Mouse (Mus musculus) cerebellum, adult 2 months (tissue): ENCODE measurements around the gene Abcg1. TPM values are rescaled to one million over a fixed set of nuclear protein-coding genes. Genes with fewer than 3 reads are reported as not detected.

Experiments
- DNase-seq, 2 experiments: peaks; one replicate each; pipeline ENCODE4 v3.0.0; 2021
- H3K27ac ChIP-seq: fragments of 200-500 bp; 2 replicates; pipeline ENCODE4 v1.5.1; 2012; ENCODE audit warnings: low read length, control low read depth, inconsistent platforms; ENCODE audit not compliant: insufficient read depth
- H3K27me3 ChIP-seq: fragments of 200-500 bp; 2 replicates; pipeline ENCODE4 v1.6.1; 2012; ENCODE audit warnings: inconsistent platforms, mild to moderate bottlenecking, low read length, moderate library complexity; ENCODE audit not compliant: control insufficient read depth, insufficient read depth
- H3K4me1 ChIP-seq: fragments of 200-500 bp; 2 replicates; pipeline ENCODE4 v1.6.1; 2011; ENCODE audit warnings: low read length; ENCODE audit not compliant: control insufficient read depth, insufficient read depth
- H3K4me3 ChIP-seq: fragments of 200-500 bp; replicated peaks from 2 replicates; pipeline ENCODE3; 2011; ENCODE audit warnings: mild to moderate bottlenecking, low read depth, low read length, control low read depth; ENCODE audit not compliant: insufficient read depth
- CTCF ChIP-seq: fragments of 200-500 bp; IDR thresholded peaks from 2 replicates; pipeline ENCODE4 v1.5.1; 2011; ENCODE audit warnings: low read depth, mild to moderate bottlenecking, control low read depth, low read length, moderate library complexity, borderline replicate concordance; ENCODE audit not compliant: insufficient read depth
- POLR2A ChIP-seq: fragments of 200-500 bp; IDR thresholded peaks from 2 replicates; pipeline ENCODE4 v1.6.1; 2011; ENCODE audit warnings: low read length, control low read depth, borderline replicate concordance; ENCODE audit not compliant: insufficient read depth
- WGBS: fragments of 180-500 bp; shearing (Covaris S2); methylation state at CpG from one replicate; pipeline ENCODE4 v1.1.7; 2018; 5-methylcytosine and 5-hydroxymethylcytosine counted together
- polyA plus RNA-seq: library from polyadenylated mRNA; depleted of rRNA; stranded (reverse); fragments of >200 nt; gene quantifications from 2 replicates; pipeline ENCODE4 v1.2.3, GENCODE M21; 2012

The Abcg1 gene
- polyA plus RNA-seq, 1 experiment, result 41.4 TPM

DNA sequence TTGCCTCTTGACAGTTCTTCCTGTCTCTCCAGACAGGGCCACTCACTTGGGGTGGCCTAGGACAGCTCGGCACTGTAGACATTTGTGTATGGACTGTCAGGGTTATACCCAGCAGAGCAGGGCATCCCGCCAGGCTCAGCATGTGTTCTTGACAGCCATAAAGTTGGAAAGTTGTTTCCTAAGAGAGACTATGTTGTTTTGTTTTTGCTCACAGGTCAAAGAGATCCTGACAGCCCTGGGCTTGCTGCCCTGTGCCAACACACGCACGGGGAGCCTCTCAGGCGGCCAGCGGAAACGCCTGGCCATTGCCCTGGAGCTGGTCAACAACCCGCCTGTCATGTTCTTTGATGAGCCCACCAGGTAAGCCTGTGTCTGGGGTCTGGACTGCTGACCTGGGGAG is 46.3 kb downstream of the Abcg1 start:
- WGBS, result 32% methylated on average over 8 of the region's 8 CpGs
- Histone ChIP-seq H3K4me1 (no peaks in the 10 kb centered on the region; the same call in 1 of the 2 replicates), H3K27ac (no peak overlapping the region), H3K4me3 (no peak overlapping the region), H3K27me3 (no peaks in the 10 kb centered on the region)
- no peak for DNase-seq
- TF ChIP-seq CTCF (no peak), POLR2A (no peak)

DNA sequence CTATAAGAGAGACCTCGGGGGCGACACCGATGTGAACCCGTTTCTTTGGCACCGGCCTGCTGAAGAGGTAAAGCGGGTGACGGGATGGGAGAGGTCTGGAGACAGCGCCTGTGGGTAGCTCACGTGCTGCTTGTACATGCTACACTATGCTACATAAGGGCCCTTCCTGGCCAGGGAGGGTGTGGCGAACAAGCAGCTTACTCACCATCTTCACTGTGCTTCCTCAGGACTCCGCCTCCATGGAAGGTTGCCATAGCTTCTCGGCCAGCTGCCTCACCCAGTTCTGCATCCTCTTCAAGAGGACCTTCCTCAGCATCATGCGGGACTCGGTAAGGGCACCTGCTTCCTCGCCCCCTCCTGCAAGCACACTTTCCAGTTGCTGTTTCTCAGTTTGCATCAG is 50.9 kb downstream of the Abcg1 start:
- Histone ChIP-seq H3K4me3 (no peak overlapping the region), H3K27me3 (no peaks in the 10 kb centered on the region), H3K4me1 (peaks cover 10% of the 10 kb centered on the region), H3K27ac (no peak overlapping the region)
- no peak for TF ChIP-seq CTCF
- no peak for TF ChIP-seq POLR2A
- 70% methylated on average over 15 of the region's 15 CpGs for WGBS
- DNase-seq, result peak in 1 of 2 experiments; percentile 12

DNA sequence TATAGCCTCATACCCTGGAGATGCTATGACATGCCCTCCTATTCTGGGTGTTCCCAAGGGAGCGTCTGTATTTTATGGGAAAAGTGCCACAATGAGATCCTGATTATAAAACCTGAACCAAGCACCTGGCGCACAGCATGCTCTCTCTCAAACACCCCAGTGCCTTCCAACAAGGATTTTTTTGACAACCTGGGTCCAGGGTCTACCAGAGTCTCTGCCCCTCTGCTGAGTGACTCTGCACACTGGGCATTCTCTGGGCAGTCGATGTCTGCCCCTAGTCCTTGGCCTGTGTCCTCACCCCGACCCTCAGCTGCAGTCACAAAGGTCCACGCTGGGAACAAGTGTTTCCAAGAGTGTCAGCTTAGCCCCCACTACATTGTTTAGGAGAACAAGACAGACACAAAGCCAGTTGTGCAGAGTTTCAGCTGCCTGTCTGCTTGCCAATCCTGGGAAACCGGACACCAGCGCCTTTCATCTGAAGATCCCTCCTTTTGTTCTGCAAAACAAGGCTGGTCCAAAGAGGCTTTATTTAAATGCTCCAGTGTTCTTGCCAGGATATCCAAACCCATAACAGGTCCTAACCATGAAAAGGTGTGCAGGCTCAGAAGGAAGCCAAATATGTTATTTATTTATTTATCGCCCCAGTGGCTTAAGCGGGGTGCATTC is 55.8 kb downstream of the Abcg1 start:
- Histone ChIP-seq H3K4me1 (peaks cover 10% of the 10 kb centered on the region), H3K4me3 (no peak overlapping the region), H3K27ac (0 out of 2 replicates have a peak overlapping the region, but pooled peaks have one; percentile 40), H3K27me3 (no peaks in the 10 kb centered on the region)
- TF ChIP-seq CTCF (no peak), POLR2A (no peak)
- peak in 1 of 2 experiments; percentile 21 for DNase-seq
- WGBS, result 41% methylated on average over 9 of the region's 9 CpGs

DNA sequence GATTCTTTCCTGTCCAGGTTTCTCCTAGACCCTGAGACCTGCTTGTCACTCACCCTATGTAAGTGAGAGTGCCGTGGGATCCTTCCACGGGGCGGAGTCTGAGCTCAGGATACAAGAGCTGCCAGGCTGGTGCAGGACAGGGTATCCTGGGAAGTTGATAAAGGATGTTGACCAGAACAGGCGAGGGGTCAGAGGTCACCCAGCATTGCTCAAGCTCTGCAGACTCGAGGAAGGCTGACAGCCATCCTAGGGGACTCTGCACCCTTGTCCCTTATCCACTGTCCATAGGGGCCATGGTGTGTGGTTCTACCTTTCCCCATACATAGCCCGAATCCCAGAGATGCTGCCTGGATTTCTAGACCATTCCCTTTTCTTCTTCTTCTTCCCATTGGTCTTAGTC is 58.6 kb downstream of the Abcg1 start:
- WGBS, result 68% methylated on average over 6 of the region's 6 CpGs
- peak in 1 of 2 experiments; percentile 16 for DNase-seq
- no peaks in the 10 kb centered on the region for H3K27me3 ChIP-seq
- no peak overlapping the region for H3K27ac ChIP-seq
- no peak overlapping the region for H3K4me3 ChIP-seq
- peaks cover 13% of the 10 kb centered on the region for H3K4me1 ChIP-seq
- TF ChIP-seq CTCF, result no peak
- TF ChIP-seq POLR2A, result no peak

DNA sequence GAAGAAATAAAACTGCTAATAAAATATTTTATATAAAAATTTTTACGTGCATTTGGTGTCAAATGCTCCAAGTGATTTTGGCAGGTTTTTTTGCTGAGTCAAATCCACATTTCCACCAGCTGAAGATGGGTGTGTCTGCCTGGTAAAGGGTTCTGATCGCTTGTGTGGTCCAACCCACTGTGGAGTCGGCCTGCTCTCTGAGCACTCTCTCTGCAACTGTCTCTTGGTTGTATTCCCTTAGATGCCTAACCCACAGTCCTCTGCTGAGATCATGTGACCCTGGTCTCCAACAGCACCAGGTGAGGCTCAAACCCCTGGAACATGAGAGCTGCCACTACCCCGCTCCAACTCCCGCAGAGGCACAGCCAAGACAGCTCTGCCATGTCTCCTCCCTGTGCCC is 60.5 kb downstream of the Abcg1 start:
- TF ChIP-seq POLR2A (no peak), CTCF (no peak)
- DNase-seq, result no peak
- Histone ChIP-seq H3K27ac (no peak overlapping the region), H3K4me3 (no peak overlapping the region), H3K4me1 (peaks cover 7% of the 10 kb centered on the region; the same call in 1 of the 2 replicates), H3K27me3 (no peaks in the 10 kb centered on the region)
- WGBS, result 76% methylated on average over 5 of the region's 5 CpGs

DNA sequence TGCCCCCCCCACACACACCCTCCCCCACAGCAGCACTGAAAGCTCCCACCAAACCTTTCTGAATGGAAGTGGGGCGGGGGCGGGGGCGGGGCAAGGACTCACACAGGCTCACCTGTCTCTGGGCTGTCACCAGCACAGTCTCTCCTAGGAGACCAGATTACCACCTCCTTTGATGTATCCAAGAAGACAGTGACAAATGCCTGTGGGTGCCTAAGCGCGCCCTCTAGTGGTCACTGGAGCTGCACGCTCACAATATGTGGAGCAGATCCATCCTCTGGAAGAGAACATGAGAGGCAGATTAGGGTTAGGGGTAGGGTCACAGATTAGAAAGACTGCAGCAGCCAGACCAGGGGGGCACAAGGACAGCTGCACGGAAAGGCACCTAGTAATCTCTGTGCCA is 62.0 kb downstream of the Abcg1 start:
- 4% methylated on average over 7 of the region's 7 CpGs for WGBS

DNA sequence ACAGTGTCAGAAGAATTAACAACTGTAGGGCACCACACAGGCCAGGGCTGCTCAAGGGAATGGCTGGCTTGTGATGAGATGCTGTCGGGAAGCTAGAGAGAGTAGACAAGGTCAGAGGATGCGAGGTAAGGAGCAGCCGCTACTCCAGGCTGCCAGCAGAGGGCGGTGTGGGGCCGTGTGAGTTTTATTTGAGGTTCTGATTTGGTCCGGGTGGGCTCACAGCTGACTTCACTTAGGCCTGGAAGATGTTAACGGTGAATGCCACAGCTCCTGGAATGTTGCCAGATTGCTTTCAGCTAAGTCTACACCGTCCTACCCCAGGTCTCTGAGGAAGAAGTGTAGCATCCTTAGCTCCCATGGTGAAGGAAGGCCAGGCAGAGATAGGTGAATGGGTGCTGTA is 64.5 kb downstream of the Abcg1 start:
- Histone ChIP-seq H3K27me3 (no peaks in the 10 kb centered on the region), H3K27ac (no peak overlapping the region), H3K4me1 (peaks cover 36% of the 10 kb centered on the region), H3K4me3 (no peak overlapping the region)
- TF ChIP-seq POLR2A, result no peak
- TF ChIP-seq CTCF, result peak; percentile 92
- DNase-seq, result peak; percentile 61 to 76
- 7% methylated on average over 8 of the region's 8 CpGs for WGBS

More for the DNA sequence above, 62.0 kb downstream of the Abcg1 start:
- TF ChIP-seq CTCF (peak; percentile 90), POLR2A (no peak)
- Histone ChIP-seq H3K4me1 (peaks cover 12% of the 10 kb centered on the region; the same call in 1 of the 2 replicates), H3K27me3 (no peaks in the 10 kb centered on the region), H3K4me3 (no peak overlapping the region), H3K27ac (no peak overlapping the region)
- DNase-seq, result peak; percentile 76 to 85

DNA sequence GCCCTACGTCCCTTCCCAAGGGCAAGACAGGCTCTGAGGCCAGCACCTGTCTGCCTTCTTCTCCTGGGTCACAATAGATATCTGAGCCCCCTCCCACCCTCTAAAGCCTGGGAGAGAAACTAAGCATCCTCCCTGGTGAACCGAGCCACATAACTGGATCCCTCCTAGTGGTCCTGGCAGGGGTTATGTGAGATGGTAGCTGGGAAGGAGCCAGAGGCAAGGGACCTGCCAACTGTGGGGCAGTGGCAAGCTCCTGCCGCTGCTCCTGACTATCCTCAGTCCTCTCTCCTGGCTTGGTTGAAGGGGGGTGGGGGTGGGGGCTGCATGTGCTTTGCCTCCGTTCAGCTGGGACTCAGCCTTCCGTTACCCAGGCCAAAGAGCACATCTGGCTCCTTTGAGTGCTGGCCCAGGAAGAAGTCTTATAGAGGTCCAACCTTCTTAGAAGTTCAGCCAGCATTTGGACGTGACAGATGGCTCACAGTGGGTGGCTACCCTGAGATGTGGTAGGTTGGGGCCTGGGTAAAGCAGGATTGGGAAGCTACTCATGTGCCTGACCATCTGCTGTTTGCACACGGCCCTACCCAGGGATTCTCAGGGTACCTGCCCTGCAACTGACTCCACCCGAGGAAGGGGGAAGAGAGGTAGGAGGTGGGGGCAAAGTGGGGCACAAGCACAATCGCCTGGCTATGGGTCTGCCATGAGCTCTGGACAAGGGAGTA is 68.2 kb downstream of the Abcg1 start:
- peak overlapping the region; percentile 100 for H3K27ac ChIP-seq
- TF ChIP-seq POLR2A (peak; percentile 47; the same call in 1 of the 2 replicates), CTCF (no peak)
- peak overlapping the region; percentile 36 for H3K4me3 ChIP-seq
- peaks cover 58% of the 10 kb centered on the region for H3K4me1 ChIP-seq
- H3K27me3 ChIP-seq, result no peaks in the 10 kb centered on the region
- peak; percentile 98 to 99 for DNase-seq
- WGBS, result 3% methylated on average over 9 of the region's 9 CpGs
